Mouse (Mus musculus) small intestine, adult 10 weeks (tissue): ENCODE data around the gene Otof. TPM values are rescaled to one million over a fixed set of nuclear protein-coding genes. Genes with fewer than 3 reads are reported as not detected.

Experiments
- polyA plus RNA-seq: library from polyadenylated mRNA; stranded (reverse); fragments of 350-450 nt; fragmentation: Illumina TruSeq; extraction: RNeasy Lipid Tissue Mini Kit (QIAGEN cat#74804); gene quantifications from one replicate; pipeline ENCODE4 v1.2.3, GENCODE M21; 2014; ENCODE audit warnings: low replicate concordance

The Otof gene
- polyA plus RNA-seq: not detected

GRCm38 (mm10) chr5:30461821-30462220, at the start of gene Otof:
TSS of gene Otof (minus strand) at chr5:30461932.

GRCm38 (mm10) chr5:30465861-30466260, 4.1 kb upstream of the Otof start, which contains the start of gene 1700001C02Rik:
TSS of gene 1700001C02Rik (plus strand) at chr5:30466047.

Other genes with a start within 250 kb of the Otof start
- 125 TPM for gene Selenoi, start 229.4 kb downstream of the Otof start, polyA plus RNA-seq
- not detected for gene Drc1, start 180.5 kb downstream of the Otof start, polyA plus RNA-seq
- gene 1700001C02Rik, start 4.1 kb upstream of the Otof start, polyA plus RNA-seq: not detected
- not detected for gene Cib4, start 83.9 kb upstream of the Otof start, polyA plus RNA-seq
- 0.56 TPM for gene Kcnk3, start 126.2 kb upstream of the Otof start, polyA plus RNA-seq
- gene Slc35f6, start 186.0 kb upstream of the Otof start, polyA plus RNA-seq: 5.8 TPM
- 24.2 TPM for gene Cenpa, start 204.8 kb upstream of the Otof start, polyA plus RNA-seq
- gene Dpysl5, start 249.6 kb upstream of the Otof start, polyA plus RNA-seq: 0.37 TPM